Mouse (Mus musculus): ENCODE data around the gene Mgat4a. TPM values are rescaled to one million over a fixed set of nuclear protein-coding genes. Genes with fewer than 3 reads are reported as not detected.

The Mgat4a gene
- polyA plus RNA-seq, 1 experiment = 16.8 TPM

GRCm38 (mm10) chr1:37478416-37478815 is 62.4 kb downstream of the Mgat4a start:
- 48% methylated on average over 7 of the region's 7 CpGs for WGBS
- H3K27ac ChIP-seq (ENCODE audit: insufficient read depth, low read length) = no peak overlapping the region
- TF ChIP-seq POLR2A (IDR thresholded peaks at IDR 0.05; ENCODE audit: borderline replicate concordance, insufficient read depth, low read length) (no peak), CTCF (IDR thresholded peaks at IDR 0.05; ENCODE audit: borderline replicate concordance, insufficient read depth, low read depth, low read length) (no peak)
- DNase-seq = no peak
- peaks cover 6% of the 10 kb centered on the region for H3K4me1 ChIP-seq (ENCODE audit: control insufficient read depth, insufficient read depth, low read length)
- H3K4me3 ChIP-seq (replicated peaks; ENCODE audit: insufficient read depth, low read depth, low read length) = no peak overlapping the region
- H3K27me3 ChIP-seq (ENCODE audit: control insufficient read depth, insufficient read depth, low read length) = no peaks in the 10 kb centered on the region

- WGBS = 12% methylated on average over 5 of the region's 5 CpGs
- peaks cover 6% of the 10 kb centered on the region for H3K4me1 ChIP-seq (ENCODE audit: control insufficient read depth, insufficient read depth, low read length)
Observed at GRCm38 (mm10) chr1:37477928-37478327, 62.9 kb downstream of the Mgat4a start.

GRCm38 (mm10) chr1:37477250-37477649 is 63.6 kb downstream of the Mgat4a start:
- TF ChIP-seq CTCF (IDR thresholded peaks at IDR 0.05; ENCODE audit: borderline replicate concordance, insufficient read depth, low read depth, low read length) (no peak), POLR2A (IDR thresholded peaks at IDR 0.05; ENCODE audit: borderline replicate concordance, insufficient read depth, low read length) (no peak)
- WGBS = 98% methylated on average over 5 of the region's 5 CpGs

More at GRCm38 (mm10) chr1:37477928-37478327, 62.9 kb downstream of the Mgat4a start:
- Histone ChIP-seq H3K27ac (ENCODE audit: insufficient read depth, low read length) (no peak overlapping the region), H3K27me3 (ENCODE audit: control insufficient read depth, insufficient read depth, low read length) (no peaks in the 10 kb centered on the region), H3K4me3 (replicated peaks; ENCODE audit: insufficient read depth, low read depth, low read length) (no peak overlapping the region)
- DNase-seq = peak; percentile 19 to 33
- TF ChIP-seq CTCF (IDR thresholded peaks at IDR 0.05; ENCODE audit: borderline replicate concordance, insufficient read depth, low read depth, low read length) (no peak), POLR2A (IDR thresholded peaks at IDR 0.05; ENCODE audit: borderline replicate concordance, insufficient read depth, low read length) (no peak)

GRCm38 (mm10) chr1:37475312-37475711 is 65.5 kb downstream of the Mgat4a start:
- no peak for DNase-seq
- Histone ChIP-seq H3K4me3 (replicated peaks; ENCODE audit: insufficient read depth, low read depth, low read length) (no peak overlapping the region), H3K27ac (ENCODE audit: insufficient read depth, low read length) (no peak overlapping the region), H3K4me1 (ENCODE audit: control insufficient read depth, insufficient read depth, low read length) (peaks cover 6% of the 10 kb centered on the region), H3K27me3 (ENCODE audit: control insufficient read depth, insufficient read depth, low read length) (no peaks in the 10 kb centered on the region)
- WGBS = 91% methylated on average over 3 of the region's 3 CpGs
- no peak for TF ChIP-seq CTCF (IDR thresholded peaks at IDR 0.05; ENCODE audit: borderline replicate concordance, insufficient read depth, low read depth, low read length)
- no peak for TF ChIP-seq POLR2A (IDR thresholded peaks at IDR 0.05; ENCODE audit: borderline replicate concordance, insufficient read depth, low read length)

More at GRCm38 (mm10) chr1:37477250-37477649, 63.6 kb downstream of the Mgat4a start:
- no peak overlapping the region for H3K4me3 ChIP-seq (replicated peaks; ENCODE audit: insufficient read depth, low read depth, low read length)
- peaks cover 6% of the 10 kb centered on the region for H3K4me1 ChIP-seq (ENCODE audit: control insufficient read depth, insufficient read depth, low read length)
- H3K27ac ChIP-seq (ENCODE audit: insufficient read depth, low read length) = no peak overlapping the region
- H3K27me3 ChIP-seq (ENCODE audit: control insufficient read depth, insufficient read depth, low read length) = no peaks in the 10 kb centered on the region
- no peak for DNase-seq

DNA sequence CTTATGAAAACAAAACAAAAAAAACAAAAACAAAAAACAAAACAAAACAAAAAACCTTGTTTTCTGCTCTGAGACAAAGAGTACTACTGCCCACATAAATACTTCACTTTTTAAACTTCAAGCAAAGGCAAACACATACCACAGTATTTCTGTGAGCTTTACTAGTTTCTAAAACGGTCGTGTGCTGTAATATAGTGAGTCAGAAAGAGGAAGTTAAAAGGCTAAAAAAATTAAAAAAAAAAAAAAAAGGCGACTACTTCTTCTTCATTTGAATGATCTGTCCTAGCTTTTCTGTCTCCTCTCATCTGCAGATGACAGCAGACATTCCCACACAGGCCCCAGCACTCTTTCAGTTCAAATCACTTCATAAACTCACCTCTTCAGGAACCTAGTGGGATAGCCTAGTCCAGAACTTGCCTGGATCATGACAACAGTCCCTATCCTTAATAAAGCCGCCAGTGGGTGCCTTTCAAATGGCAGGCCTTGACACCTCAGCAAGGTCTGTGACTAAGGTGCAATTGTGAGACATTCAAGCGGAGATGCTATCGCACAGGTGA is 66.1 kb downstream of the Mgat4a start:
- 98% methylated on average over 6 of the region's 6 CpGs for WGBS
- Histone ChIP-seq H3K27ac (ENCODE audit: insufficient read depth, low read length) (no peak overlapping the region), H3K27me3 (ENCODE audit: control insufficient read depth, insufficient read depth, low read length) (no peaks in the 10 kb centered on the region), H3K4me1 (ENCODE audit: control insufficient read depth, insufficient read depth, low read length) (peaks cover 6% of the 10 kb centered on the region), H3K4me3 (replicated peaks; ENCODE audit: insufficient read depth, low read depth, low read length) (no peak overlapping the region)
- no peak for DNase-seq
- TF ChIP-seq CTCF (IDR thresholded peaks at IDR 0.05; ENCODE audit: borderline replicate concordance, insufficient read depth, low read depth, low read length) = no peak
- TF ChIP-seq POLR2A (IDR thresholded peaks at IDR 0.05; ENCODE audit: borderline replicate concordance, insufficient read depth, low read length) = no peak

DNA sequence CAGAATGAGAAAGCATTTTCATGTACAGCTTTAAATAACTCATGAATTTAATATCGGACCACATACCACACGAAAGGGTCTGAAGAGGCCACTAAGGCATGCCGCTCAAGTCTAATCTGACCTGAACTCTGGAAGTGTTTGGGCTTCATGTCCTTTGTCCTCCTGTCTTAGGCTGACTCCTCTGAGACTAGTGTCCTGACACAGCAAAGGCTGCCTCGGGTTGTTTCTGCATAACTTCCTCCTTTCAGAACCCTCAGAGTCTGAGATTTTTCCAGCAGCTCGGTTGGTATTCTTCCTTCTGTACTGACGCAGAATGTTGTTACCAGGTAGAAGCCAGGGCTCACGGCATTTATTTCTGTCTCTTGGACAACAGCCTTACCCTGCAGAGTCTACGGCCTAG is 66.8 kb downstream of the Mgat4a start:
- TF ChIP-seq POLR2A (IDR thresholded peaks at IDR 0.05; ENCODE audit: borderline replicate concordance, insufficient read depth, low read length) (no peak), CTCF (IDR thresholded peaks at IDR 0.05; ENCODE audit: borderline replicate concordance, insufficient read depth, low read depth, low read length) (no peak)
- 50% methylated on average over 8 of the region's 8 CpGs for WGBS
- no peak overlapping the region for H3K4me3 ChIP-seq (replicated peaks; ENCODE audit: insufficient read depth, low read depth, low read length)
- no peak overlapping the region for H3K27ac ChIP-seq (ENCODE audit: insufficient read depth, low read length)
- H3K27me3 ChIP-seq (ENCODE audit: control insufficient read depth, insufficient read depth, low read length) = no peaks in the 10 kb centered on the region
- H3K4me1 ChIP-seq (ENCODE audit: control insufficient read depth, insufficient read depth, low read length) = peaks cover 6% of the 10 kb centered on the region
- peak in 1 of 2 experiments; percentile 15 for DNase-seq

DNA sequence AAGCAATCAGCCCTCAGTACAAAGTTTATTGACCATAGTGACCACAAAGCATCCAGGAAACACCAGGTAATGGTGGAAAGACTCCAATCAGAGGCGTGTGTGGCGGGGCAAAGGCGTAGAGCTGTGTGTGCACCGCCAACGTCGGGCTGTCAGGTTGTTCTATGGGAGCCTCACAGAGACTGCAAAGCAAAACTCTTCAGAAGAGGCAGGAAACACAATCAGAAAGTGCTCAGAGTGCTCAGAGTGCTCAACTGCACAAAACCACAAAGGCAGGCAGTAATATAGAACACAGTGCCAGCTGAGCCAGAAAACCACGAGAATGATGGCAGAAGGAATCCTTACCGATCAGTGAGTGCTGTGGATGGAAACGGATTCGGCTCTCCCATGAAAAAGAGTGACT is 67.6 kb downstream of the Mgat4a start:
- DNase-seq = no peak
- no peak overlapping the region for H3K4me3 ChIP-seq (replicated peaks; ENCODE audit: insufficient read depth, low read depth, low read length)
- no peak overlapping the region for H3K27ac ChIP-seq (ENCODE audit: insufficient read depth, low read length)
- TF ChIP-seq CTCF (IDR thresholded peaks at IDR 0.05; ENCODE audit: borderline replicate concordance, insufficient read depth, low read depth, low read length) = no peak
- no peak for TF ChIP-seq POLR2A (IDR thresholded peaks at IDR 0.05; ENCODE audit: borderline replicate concordance, insufficient read depth, low read length)
- H3K4me1 ChIP-seq (ENCODE audit: control insufficient read depth, insufficient read depth, low read length) = peaks cover 4% of the 10 kb centered on the region
- H3K27me3 ChIP-seq (ENCODE audit: control insufficient read depth, insufficient read depth, low read length) = no peaks in the 10 kb centered on the region
- WGBS = 86% methylated on average over 10 of the region's 10 CpGs

All from cerebellum, adult 2 months (tissue).